Mouse (Mus musculus) layer of hippocampus, postnatal 14 days (tissue): ENCODE data around the gene Lhx1. TPM values are rescaled to one million over a fixed set of nuclear protein-coding genes. Genes with fewer than 3 reads are reported as not detected.

ENCODE experiments used
- DNase-seq, 2 experiments: peaks; one replicate each; pipeline ENCODE4 v3.0.0; 2021 to 2022; ENCODE audit warnings: low spot score in 2 of 2, mixed read lengths in 1 of 2
- long read RNA-seq, 2 experiments: library from polyadenylated mRNA; stranded (forward); transcript quantifications; one replicate each; pipeline ENCODE4 v2.0.0; 2021
- total RNA-seq, 2 experiments: library from RNA; stranded (reverse); gene quantifications; 2 replicates each; pipeline ENCODE4 v1.2.3; 2021

Gene Lhx1
- total RNA-seq = 1 to 10 TPM in 1 of 2 experiments, under 1 TPM in 1; 0.91 to 1.6 TPM
- long read RNA-seq, experiment 1 = 0 reads
- long read RNA-seq, experiment 2, partial matches to known transcripts = 0 of 1 reads
- long read RNA-seq, experiment 2, other reads (novel, unspliced or antisense) = 0 of 1 reads

GRCm38 (mm10) chr11:84525421-84526274 is at the start of gene Lhx1:
Lhx1 (minus strand) TSS chr11:84525535.
- DNase-seq = no peak

- DNase-seq = no peak
These were observed 49.5 kb upstream of the Lhx1 start for GRCm38 (mm10) chr11:84574834-84575233.

GRCm38 (mm10) chr11:84573637-84574036 is 48.3 kb upstream of the Lhx1 start:
- DNase-seq = no peak

GRCm38 (mm10) chr11:84570812-84571211 is 45.5 kb upstream of the Lhx1 start:
- no peak for DNase-seq

- DNase-seq = no peak
These were observed 45.1 kb upstream of the Lhx1 start for GRCm38 (mm10) chr11:84570392-84570791.

GRCm38 (mm10) chr11:84569052-84569751 is 43.9 kb upstream of the Lhx1 start:
- DNase-seq = no peak

- DNase-seq = no peak
These were observed 43.1 kb upstream of the Lhx1 start for GRCm38 (mm10) chr11:84568482-84568881.

GRCm38 (mm10) chr11:84566691-84567090 is 41.4 kb upstream of the Lhx1 start:
- no peak for DNase-seq

GRCm38 (mm10) chr11:84565224-84565623 is 39.9 kb upstream of the Lhx1 start:
- DNase-seq = no peak

GRCm38 (mm10) chr11:84563360-84563759 is 38.0 kb upstream of the Lhx1 start:
- no peak for DNase-seq

DNA sequence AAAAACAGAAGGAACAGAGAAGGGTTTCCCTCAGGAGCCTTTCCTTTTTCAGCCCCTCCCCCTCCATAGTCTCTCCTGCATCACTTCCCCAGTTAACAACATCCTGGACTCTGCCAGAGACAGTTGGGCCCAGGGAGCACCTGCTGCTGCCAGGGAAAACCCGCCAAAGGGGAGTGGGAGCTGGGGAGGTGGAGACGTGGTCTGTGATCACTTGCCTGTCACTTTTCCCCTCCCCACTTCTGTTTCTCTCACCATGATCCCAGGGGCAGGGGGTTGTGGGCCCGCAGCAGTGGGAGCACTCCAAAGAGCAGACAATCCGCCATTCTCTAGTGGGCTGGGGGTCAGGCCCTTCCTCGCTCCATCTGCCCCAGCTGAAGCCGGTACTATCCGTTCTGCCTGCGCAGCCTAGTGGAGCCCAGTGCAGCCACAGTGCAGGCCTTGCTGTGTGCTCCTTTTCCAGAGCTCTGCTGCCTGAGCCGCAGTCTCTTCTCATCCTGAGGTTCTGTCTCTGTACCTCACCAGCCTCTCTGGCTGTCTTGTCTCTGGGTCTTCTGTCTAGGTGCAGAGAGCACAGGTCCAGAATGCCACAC is 37.5 kb upstream of the Lhx1 start:
- no peak for DNase-seq

DNA sequence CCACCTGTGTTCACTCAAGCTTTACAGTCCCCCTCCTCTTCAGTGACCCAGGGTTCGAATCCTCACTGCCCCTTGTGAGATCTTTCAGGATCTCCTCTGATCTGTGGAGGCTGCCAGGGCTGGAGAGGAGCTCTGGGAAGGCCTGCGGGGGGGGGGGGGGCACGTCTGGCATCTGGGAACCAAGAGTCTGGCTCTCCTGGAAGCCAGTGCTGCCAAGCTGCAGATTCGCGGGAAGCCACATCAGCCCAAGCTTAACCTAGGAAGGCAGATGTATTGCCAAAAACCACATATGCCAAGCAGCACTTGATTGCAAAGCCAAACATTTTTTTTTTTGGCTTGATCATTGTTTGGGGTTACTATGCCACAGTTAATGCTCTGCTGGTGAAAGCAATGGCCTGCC is 36.2 kb upstream of the Lhx1 start:
- no peak for DNase-seq

DNA sequence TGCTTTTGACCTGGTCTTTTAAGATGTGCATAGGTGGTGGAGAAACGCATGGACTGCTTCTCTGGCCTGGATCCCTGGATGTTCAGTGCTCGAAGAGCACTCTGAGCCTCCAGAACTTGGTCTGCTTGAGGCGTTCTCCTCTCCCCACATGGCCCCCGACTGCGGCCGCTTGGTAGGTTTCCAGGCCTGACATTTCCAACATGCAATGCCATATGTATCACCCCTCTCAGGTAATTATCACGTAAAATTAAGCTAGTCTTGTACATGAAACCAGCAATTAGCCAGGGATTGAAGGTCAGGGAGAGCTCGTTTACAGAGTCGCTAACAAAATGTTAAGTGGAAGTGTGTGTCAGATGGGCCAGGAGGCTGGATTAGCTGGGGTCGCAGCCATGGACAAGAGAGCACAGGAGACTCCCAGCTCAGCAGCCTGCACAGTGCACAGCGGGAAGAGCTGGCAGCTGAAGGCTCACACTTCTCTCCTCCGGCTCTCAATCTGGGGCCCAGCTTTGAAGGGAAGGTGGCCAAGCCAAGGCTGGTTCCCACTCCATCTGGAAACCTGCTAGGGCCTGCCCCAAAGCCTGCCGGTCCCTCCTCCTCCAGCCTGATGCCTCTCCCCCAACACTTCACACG is 28.6 kb upstream of the Lhx1 start:
- DNase-seq = no peak

DNA sequence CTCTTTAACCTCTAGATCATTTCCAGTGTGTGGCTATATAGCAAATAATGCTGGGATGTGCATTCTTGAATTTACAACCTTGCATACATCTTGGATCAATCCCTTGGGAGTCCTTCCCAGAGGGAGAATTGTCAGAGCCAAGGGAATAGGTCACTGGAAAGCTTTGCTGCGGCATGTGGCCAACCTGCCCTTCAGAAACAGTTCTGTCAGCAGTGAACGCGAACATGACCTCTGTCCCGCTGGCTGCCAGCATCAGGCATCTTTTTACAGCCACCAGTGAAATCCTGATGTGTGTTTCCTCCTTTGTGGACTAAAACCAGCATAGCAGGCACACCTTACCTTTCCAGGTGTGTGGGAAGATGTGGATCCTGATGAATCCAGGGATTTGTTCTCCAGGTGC is 26.0 kb upstream of the Lhx1 start:
- DNase-seq = no peak

- no peak for DNase-seq
These were observed 24.0 kb upstream of the Lhx1 start for GRCm38 (mm10) chr11:84549258-84549791.

DNA sequence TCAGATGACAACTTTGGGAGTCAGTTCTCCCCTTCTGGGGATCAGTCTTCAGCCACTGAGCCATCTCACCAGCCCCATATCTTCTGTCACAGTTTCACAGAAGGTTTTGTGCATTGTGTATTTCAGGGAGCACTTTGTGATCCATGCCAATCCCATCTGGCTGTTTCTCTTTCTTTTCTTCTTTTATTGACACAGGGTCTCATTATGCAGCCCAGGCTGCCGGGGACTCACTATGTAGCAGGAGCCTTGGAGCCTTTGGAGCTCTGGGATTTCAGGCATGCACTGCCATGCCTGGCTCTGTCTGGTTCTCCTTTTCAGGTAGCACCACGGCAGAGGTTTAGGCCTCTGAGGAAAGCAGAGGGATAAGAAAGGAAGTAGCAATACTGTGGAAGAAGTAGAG is 23.0 kb upstream of the Lhx1 start:
- DNase-seq = no peak

- DNase-seq = no peak
These were observed 14.6 kb upstream of the Lhx1 start for GRCm38 (mm10) chr11:84539981-84540380.

- DNase-seq = no peak
These were observed 4.7 kb upstream of the Lhx1 start for GRCm38 (mm10) chr11:84529797-84530703.

DNA sequence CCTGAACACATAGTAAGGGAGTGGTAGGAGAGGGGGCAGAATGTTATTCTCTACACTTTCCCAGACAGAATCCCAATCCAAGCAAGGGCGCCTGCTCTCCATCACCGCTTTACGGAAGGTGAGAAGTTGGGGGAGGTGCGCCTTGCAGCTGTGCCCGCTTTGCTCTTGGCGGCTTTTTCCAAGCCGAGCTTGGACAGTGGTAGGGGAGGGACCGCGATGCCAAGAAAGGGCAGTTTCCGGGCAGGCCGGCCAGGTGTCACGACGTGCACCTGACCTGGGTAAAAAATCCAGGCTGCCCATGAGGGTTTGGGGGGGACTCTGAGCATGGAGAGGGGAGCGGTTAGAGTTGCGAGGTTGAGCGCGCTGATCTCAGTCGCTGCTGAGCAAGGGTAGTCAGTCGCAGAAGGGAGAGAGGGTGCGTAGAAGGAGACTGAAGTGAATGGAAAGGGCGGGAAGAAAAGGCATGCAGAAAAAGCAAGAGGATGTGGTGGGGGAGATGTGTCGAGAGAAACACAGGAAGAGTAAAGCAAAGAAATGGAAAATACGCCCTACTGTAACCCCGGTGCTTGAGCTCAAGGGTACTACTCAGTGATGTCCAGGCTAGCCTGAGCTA is 3.9 kb upstream of the Lhx1 start:
- DNase-seq = no peak
